Mouse (Mus musculus) embryonic facial prominence, embryonic 15.5 days (tissue): ENCODE data around the gene Zfp354b. TPM values are rescaled to one million over a fixed set of nuclear protein-coding genes. Genes with fewer than 3 reads are reported as not detected.
A peak's percentile ranks its signal among the peaks of the same experiment; 100 is the strongest.

ENCODE experiments used
- ATAC-seq: fragments of 200-750 bp; cut with Nextera tagmentation; 2 replicates; pipeline ENCODE4 v1.8.0; 2017; ENCODE audit warnings: low read depth, moderate TSS enrichment; ENCODE audit not compliant: insufficient number of reproducible peaks, low FRiP score, low TSS enrichment
- H3K27ac ChIP-seq: fragments of 300-500 bp; sonication (generic); replicated peaks from 2 replicates; pipeline ENCODE4 v1.5.1; 2015; ENCODE audit warnings: mild to moderate bottlenecking, inconsistent platforms
- H3K27me3 ChIP-seq: fragments of 300-500 bp; sonication (generic); 2 replicates; pipeline ENCODE4 v1.6.1; 2015; ENCODE audit warnings: inconsistent platforms
- H3K36me3 ChIP-seq: fragments of 300-500 bp; sonication (generic); 2 replicates; pipeline ENCODE4 v1.6.1; 2015; ENCODE audit warnings: mild to moderate bottlenecking, inconsistent platforms
- H3K4me1 ChIP-seq: fragments of 300-500 bp; sonication (generic); 2 replicates; pipeline ENCODE4 v1.6.1; 2015; ENCODE audit warnings: inconsistent platforms
- H3K4me2 ChIP-seq: fragments of 300-500 bp; sonication (generic); replicated peaks from 2 replicates; pipeline ENCODE4 v1.6.1; 2015; ENCODE audit warnings: mild to moderate bottlenecking, inconsistent platforms
- H3K4me3 ChIP-seq: fragments of 300-500 bp; sonication (generic); replicated peaks from 2 replicates; pipeline ENCODE4 v1.5.1; 2015; ENCODE audit warnings: mild to moderate bottlenecking, inconsistent platforms
- H3K9ac ChIP-seq: fragments of 300-500 bp; sonication (generic); 2 replicates; pipeline ENCODE4 v1.6.1; 2015; ENCODE audit warnings: inconsistent platforms
- H3K9me3 ChIP-seq: fragments of 300-500 bp; sonication (generic); replicated peaks from 2 replicates; pipeline ENCODE4 v1.6.1; 2016; ENCODE audit warnings: inconsistent platforms
- WGBS: fragments of 180-500 bp; shearing (Covaris S2); methylation state at CpG from one replicate; pipeline ENCODE4 v1.1.7; 2015; 5-methylcytosine and 5-hydroxymethylcytosine counted together
- polyA plus RNA-seq: library from polyadenylated mRNA; unstranded; fragments of >200 nt; fragmentation: Nextera tagmentation; extraction: Ambion mirVana; gene quantifications from 2 replicates; pipeline ENCODE4 v1.2.1, GENCODE M21; 2015

Zfp354b gene
- polyA plus RNA-seq, 1 experiment from 2014 or later: 2.7 TPM

DNA sequence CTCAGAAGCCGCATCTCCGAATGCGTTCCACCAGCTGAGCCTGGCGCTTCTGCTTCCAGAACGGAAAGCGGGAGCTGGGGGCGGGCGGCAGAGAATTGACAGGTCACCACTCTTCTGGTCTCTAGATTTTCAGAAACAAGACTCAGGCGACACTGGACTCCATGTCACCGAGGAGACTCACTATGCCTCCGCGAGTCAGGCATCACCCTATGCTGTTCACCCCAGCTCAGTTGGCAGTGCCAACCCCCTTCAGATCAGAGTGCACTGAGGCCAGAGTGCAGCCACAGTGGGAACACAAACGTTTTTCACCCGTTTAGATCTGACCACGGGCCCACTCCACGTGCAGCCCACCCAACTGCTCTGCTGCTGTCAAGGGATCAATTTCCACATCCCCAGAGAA is 412 bp downstream of the Zfp354b start:
- Histone ChIP-seq H3K9me3 (no peaks in the 10 kb centered on the region), H3K9ac (peak overlapping the region; percentile 59), H3K36me3 (no peaks in the 10 kb centered on the region), H3K27ac (no peak overlapping the region), H3K4me1 (peaks cover 9% of the 10 kb centered on the region; the same call in 1 of the 2 replicates), H3K27me3 (0 out of 2 replicates have a peak, but pooled peaks cover 3% of the 10 kb centered on the region), H3K4me3 (peak overlapping the region; percentile 77), H3K4me2 (peak overlapping the region; percentile 90)
- 4% methylated on average over 16 of the region's 16 CpGs for WGBS
- peak; percentile 66 for ATAC-seq

- Histone ChIP-seq H3K4me2 (peak overlapping the region; percentile 90), H3K9ac (peak overlapping the region; percentile 59), H3K27me3 (0 out of 2 replicates have a peak, but pooled peaks cover 3% of the 10 kb centered on the region), H3K9me3 (no peaks in the 10 kb centered on the region), H3K36me3 (no peaks in the 10 kb centered on the region), H3K27ac (no peak overlapping the region), H3K4me1 (peaks cover 9% of the 10 kb centered on the region; the same call in 1 of the 2 replicates), H3K4me3 (peak overlapping the region; percentile 77)
- WGBS: 26% methylated on average over 14 of the region's 14 CpGs
- ATAC-seq: no peak
Measured at GRCm38 (mm10) chr11:50930469-50931014, 891 bp downstream of the Zfp354b start.

GRCm38 (mm10) chr11:50915671-50916320 is 15.6 kb downstream of the Zfp354b start, which contains the start of gene Zfp2:
TSS of gene Zfp2 (minus strand) at chr11:50916165.
- Histone ChIP-seq H3K36me3 (peaks cover 22% of the 10 kb centered on the region), H3K27me3 (no peaks in the 10 kb centered on the region), H3K9me3 (no peaks in the 10 kb centered on the region), H3K4me1 (no peaks in the 10 kb centered on the region), H3K4me3 (peak within 1 kb of the TSS; percentile 89), H3K4me2 (peak within 1 kb of the TSS; percentile 52), H3K27ac (peak within 1 kb of the TSS; percentile 30; the same call in 1 of the 2 replicates), H3K9ac (peak within 1 kb of the TSS; percentile 73)
- peak; percentile 96 for ATAC-seq
- 0% methylated on average over 47 of the region's 47 CpGs for WGBS

DNA sequence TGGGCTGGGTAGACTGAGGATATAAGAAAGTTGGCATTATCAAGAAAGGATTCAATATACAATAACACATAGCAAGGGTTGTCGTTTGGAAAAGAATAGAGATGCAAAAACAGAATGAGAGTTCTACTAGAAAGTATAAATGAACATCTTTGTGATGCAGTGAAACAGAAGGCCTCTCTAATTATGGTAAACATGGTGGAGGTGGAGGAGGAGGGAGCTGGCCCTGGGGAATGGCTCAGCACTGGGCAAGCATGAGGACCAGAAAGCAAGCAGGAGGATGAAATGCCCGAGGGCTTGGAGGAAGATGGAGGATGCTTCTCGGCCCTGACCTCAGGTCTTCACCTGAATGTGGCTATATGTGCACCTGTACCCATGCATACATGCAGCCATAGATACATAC is 17.0 kb downstream of the Zfp354b start:
- Histone ChIP-seq H3K4me2 (no peak overlapping the region), H3K9me3 (no peaks in the 10 kb centered on the region), H3K27ac (no peak overlapping the region), H3K36me3 (peaks cover 36% of the 10 kb centered on the region), H3K4me1 (no peaks in the 10 kb centered on the region), H3K9ac (no peak overlapping the region), H3K27me3 (no peaks in the 10 kb centered on the region), H3K4me3 (no peak overlapping the region)
- ATAC-seq: no peak
- WGBS: 94% methylated on average over 3 of the region's 3 CpGs

- H3K27ac ChIP-seq: no peak overlapping the region
- ATAC-seq: no peak
- H3K27me3 ChIP-seq: no peaks in the 10 kb centered on the region
- 90% methylated on average over 1 of the region's 1 CpGs for WGBS
- no peaks in the 10 kb centered on the region for H3K4me1 ChIP-seq
- H3K4me2 ChIP-seq: no peak overlapping the region
- H3K9me3 ChIP-seq: no peaks in the 10 kb centered on the region
- peaks cover 47% of the 10 kb centered on the region for H3K36me3 ChIP-seq
- no peak overlapping the region for H3K4me3 ChIP-seq
- H3K9ac ChIP-seq: no peak overlapping the region
Measured at GRCm38 (mm10) chr11:50913301-50913700, 18.1 kb downstream of the Zfp354b start.

DNA sequence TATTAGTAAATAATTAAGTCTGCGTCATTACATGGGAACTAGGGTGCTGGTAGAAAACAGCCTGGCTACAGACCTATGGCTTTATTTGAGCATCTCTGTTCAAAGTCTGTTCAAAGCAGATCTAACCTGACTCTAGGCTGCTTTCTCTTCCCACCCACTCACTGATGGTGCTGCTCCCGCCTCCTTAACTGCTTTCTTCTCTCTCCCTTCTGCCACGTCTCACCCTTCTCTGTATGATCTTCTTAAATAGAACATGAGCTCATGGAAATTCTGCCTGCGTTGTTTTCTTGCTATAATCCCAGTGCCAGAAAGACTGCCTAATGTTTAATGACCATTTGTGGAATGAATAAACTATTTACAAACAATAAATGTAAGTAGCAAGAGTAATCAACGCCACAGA is 23.3 kb downstream of the Zfp354b start:
- peaks cover 32% of the 10 kb centered on the region for H3K9me3 ChIP-seq
- H3K9ac ChIP-seq: no peak overlapping the region
- no peak for ATAC-seq
- H3K27ac ChIP-seq: no peak overlapping the region
- H3K4me3 ChIP-seq: no peak overlapping the region
- H3K27me3 ChIP-seq: no peaks in the 10 kb centered on the region
- WGBS: 90% methylated on average over 5 of the region's 5 CpGs
- H3K4me2 ChIP-seq: no peak overlapping the region
- H3K4me1 ChIP-seq: no peaks in the 10 kb centered on the region
- peaks cover 93% of the 10 kb centered on the region for H3K36me3 ChIP-seq

GRCm38 (mm10) chr11:50897359-50897758 is 34.1 kb downstream of the Zfp354b start:
- Histone ChIP-seq H3K36me3 (peaks cover 30% of the 10 kb centered on the region), H3K9ac (no peak overlapping the region), H3K27ac (no peak overlapping the region), H3K9me3 (peaks cover 50% of the 10 kb centered on the region), H3K27me3 (no peaks in the 10 kb centered on the region), H3K4me2 (no peak overlapping the region), H3K4me3 (no peak overlapping the region), H3K4me1 (no peaks in the 10 kb centered on the region)
- ATAC-seq: no peak
- WGBS: 77% methylated on average over 1 of the region's 1 CpGs

- no peak for ATAC-seq
- H3K9me3 ChIP-seq: peaks cover 12% of the 10 kb centered on the region; the same call in 1 of the 2 replicates
Measured at GRCm38 (mm10) chr11:50892441-50892840, 39.0 kb downstream of the Zfp354b start.

DNA sequence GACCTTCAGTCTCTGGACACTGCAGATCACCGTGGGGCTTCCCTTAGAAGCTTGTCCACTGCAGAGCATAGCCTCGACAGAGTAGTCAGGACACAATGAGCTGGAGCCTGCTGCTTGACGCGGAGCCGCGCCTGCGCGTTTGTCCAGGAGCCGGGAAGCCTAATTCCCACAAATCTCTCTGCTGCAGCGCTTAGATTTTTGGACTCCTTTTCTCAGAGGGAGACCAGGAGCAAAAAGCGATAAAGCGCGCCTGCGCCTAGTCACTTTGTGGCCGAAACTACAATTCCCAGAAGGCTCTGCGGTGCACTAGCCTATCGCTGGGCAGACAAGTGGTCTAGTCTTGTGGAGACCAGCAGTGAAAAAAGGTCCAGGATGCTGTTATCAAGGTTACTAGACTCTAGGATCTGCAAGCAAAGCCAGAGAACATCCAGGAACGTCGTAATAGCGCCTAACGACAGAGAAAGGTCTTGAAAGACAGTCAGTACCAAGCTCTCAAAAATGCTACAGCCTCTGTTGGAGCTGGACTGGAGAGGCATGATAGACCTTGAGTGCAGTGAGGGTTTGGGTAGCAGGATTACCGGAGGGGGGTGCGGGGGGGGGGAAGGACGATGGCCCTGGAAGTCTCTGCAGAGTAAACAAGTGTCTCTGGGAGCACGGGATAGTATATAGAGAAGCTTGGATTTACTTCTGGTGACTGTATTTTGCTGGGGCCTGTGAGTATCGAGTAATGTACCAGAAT is 43.9 kb downstream of the Zfp354b start, which contains the start of gene Zfp454:
Zfp454 (minus strand) TSS at position 262 of the 739 bp plus-strand sequence.
- Histone ChIP-seq H3K27ac (peak within 1 kb of the TSS; percentile 70; the same call in 1 of the 2 replicates), H3K4me2 (peak within 1 kb of the TSS; percentile 76), H3K27me3 (no peaks in the 10 kb centered on the region), H3K4me3 (peak within 1 kb of the TSS; percentile 51), H3K36me3 (peaks cover 26% of the 10 kb centered on the region), H3K9ac (peak within 1 kb of the TSS; percentile 43), H3K4me1 (peaks cover 11% of the 10 kb centered on the region), H3K9me3 (no peaks in the 10 kb centered on the region)
- 7% methylated on average over 26 of the region's 26 CpGs for WGBS
- peak; percentile 90 for ATAC-seq

More at GRCm38 (mm10) chr11:50892441-50892840, 39.0 kb downstream of the Zfp354b start:
- Histone ChIP-seq H3K9ac (no peak overlapping the region), H3K27ac (no peak overlapping the region), H3K4me3 (no peak overlapping the region), H3K36me3 (no peaks in the 10 kb centered on the region), H3K27me3 (no peaks in the 10 kb centered on the region), H3K4me2 (no peak overlapping the region), H3K4me1 (0 out of 2 replicates have a peak, but pooled peaks cover 3% of the 10 kb centered on the region)
- WGBS: 55% methylated on average over 2 of the region's 2 CpGs

DNA sequence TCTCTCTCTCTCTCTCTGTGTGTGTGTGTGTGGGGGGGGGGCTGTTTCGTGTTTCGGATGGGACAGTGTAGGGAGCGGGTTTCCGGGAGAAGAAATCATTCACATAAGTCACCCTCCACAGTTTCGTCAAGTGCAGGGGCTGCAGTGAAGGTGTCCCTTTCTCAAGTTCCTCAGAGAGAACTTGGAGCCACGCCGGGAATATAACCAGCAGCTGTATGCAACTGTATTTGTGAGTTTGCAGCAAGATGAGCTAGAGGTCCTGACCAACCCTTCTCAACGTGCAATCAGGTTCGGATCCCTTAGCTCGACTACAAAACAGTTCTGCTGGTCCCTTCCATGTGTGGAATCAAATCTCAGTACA is 44.5 kb downstream of the Zfp354b start:
- H3K27me3 ChIP-seq: no peaks in the 10 kb centered on the region
- WGBS: 4% methylated on average over 10 of the region's 10 CpGs
- peak overlapping the region; percentile 70; the same call in 1 of the 2 replicates for H3K27ac ChIP-seq
- no peaks in the 10 kb centered on the region for H3K9me3 ChIP-seq
- H3K4me2 ChIP-seq: peak overlapping the region; percentile 76
- H3K4me1 ChIP-seq: peaks cover 11% of the 10 kb centered on the region
- peak overlapping the region; percentile 43 for H3K9ac ChIP-seq
- peaks cover 32% of the 10 kb centered on the region for H3K36me3 ChIP-seq
- H3K4me3 ChIP-seq: peak overlapping the region; percentile 51
- peak; percentile 61; the same call in 1 of the 2 replicates for ATAC-seq
